Mouse (Mus musculus) gastrocnemius, postnatal 14 days (tissue): ENCODE results near the gene Crybb1. TPM values are rescaled to one million over a fixed set of nuclear protein-coding genes. Genes with fewer than 3 reads are reported as not detected.

Source experiments
- DNase-seq: peaks from one replicate; pipeline ENCODE4 v3.0.0; 2021; ENCODE audit warnings: mixed read lengths
- intact Hi-C: fragments of 180-260 bp; cut with DNase I; formaldehyde crosslinking; loops from one replicate; pipeline ENCODE4 v1.15.1; 2025; ENCODE audit warnings: low total_unique reads
- total RNA-seq, 2 experiments: library from RNA; stranded (reverse); gene quantifications; 2 replicates each; pipeline ENCODE4 v1.2.3; 2021

The Crybb1 gene
- total RNA-seq, 2 experiments from 2014 or later = 1.9 to 2.0 TPM

DNA sequence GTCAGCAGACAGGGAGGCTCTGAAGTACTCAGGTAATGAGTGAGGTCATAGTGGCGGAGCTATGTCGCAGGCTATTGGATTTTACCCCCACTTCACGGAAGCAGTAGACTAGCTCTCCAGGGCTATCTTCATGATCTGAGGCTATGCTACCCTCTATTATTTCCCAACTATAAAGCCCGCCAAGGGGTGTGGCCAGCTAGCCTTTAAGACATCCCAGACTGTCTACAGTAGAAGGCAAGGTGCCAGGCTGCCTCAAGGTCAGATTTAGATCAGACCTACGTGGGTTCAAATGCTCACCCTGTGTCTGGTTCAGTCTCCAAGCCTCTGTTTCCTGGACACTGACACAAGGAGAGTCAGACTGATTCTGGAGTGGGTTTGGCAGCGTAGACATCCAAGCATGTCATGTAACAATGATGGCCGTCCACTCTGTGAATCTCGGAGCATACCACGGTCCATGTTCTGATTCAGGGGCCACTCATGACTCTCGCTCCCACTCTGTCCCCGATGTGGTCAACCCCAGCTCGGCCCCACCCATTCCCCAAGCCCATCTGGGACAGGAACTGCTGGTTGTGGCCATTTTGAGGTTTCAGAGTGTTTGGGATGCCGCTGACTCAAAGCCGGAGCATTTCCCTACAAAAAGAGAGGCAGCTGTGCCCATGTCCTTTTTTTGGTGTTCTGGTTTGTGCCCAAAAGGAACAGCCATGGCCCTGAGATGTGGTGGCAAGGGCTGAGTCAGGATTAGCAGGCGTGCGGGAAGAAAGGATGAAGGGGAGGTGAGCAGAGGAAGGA is 4.4 kb downstream of the Crybb1 start:
- intact Hi-C loops = no loop called here
- DNase-seq = no peak

DNA sequence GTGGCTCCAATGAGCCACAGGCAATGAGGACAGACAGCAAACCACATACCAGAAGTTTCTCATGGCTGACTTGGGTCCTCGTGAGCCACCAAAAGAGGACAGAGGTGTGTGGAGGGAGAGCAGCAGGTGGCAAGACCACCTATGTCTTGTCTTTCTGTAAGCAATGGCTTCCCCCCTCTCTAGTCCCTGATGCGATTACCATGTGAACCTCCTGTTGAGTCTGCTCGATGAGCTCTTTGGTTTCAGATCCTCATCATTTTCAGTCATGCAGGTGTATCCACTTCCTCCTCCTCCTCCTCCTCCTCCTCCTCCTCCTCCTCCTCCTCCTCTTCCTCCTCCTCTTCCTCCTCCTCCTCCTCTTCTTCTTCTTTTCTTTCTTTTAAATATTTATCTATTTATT is 5.2 kb downstream of the Crybb1 start:
- DNase-seq = no peak
- intact Hi-C loops = no loop called here

DNA sequence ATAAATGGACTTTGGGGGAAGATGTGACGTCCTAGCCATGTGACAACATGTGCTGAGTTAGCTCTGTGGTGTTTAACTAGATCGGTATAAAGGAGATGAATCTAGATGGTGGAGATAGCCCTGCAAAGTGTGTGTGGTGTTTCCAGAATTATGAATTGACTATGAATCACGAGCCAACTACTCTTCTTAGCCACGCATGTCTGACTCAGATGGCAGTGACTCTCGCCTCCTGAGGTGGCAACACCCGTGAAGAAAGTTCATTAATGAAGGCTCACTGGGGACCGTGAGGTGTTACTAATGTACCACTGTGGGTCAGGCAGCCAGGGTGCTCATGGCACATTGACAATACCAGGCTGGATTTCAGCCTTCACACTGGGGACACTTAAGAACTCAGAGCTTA is 8.5 kb downstream of the Crybb1 start:
- no peak for DNase-seq
- intact Hi-C loops = no loop called here

DNA sequence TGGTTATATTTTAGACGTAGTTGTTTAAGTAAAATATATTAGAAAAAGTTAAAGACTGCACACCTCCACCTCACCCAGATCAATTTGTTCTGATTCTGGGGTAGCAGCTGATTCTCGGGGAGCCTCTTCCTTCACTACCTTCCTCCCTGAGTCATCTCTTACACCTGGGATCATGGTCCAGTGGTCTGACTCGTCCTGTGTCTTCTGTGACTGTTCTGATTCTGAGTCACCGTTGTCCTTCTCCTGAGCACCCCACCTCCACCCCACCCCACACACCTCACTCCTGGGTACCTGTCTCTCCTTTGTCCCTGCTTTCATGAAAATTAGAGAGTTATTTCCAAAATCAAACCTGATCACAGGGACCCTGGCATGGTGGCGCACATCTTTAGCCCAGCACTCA is 9.5 kb downstream of the Crybb1 start:
- no peak for DNase-seq
- intact Hi-C loops = no loop called here

DNA sequence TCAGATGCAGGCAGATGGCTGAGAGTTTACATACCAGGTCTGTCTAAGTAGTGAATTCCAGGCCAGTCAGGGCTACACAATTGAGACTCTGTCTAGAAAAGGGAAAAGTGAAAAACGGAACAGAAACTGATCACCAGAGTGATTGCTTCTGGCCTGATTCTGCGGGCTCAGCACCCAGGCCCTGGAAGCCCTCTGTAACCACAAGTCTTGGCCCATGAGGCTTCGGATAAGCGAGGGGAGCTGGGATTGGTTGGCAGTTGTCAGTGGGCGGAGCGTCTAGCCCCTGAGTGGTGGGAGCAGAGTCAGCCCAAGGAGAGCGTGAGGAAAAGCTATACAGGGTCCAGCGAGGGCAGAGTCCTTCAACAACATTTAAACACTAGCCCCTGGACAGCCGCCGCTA is 9.9 kb downstream of the Crybb1 start:
- no peak for DNase-seq
- intact Hi-C loops = no loop called here

DNA sequence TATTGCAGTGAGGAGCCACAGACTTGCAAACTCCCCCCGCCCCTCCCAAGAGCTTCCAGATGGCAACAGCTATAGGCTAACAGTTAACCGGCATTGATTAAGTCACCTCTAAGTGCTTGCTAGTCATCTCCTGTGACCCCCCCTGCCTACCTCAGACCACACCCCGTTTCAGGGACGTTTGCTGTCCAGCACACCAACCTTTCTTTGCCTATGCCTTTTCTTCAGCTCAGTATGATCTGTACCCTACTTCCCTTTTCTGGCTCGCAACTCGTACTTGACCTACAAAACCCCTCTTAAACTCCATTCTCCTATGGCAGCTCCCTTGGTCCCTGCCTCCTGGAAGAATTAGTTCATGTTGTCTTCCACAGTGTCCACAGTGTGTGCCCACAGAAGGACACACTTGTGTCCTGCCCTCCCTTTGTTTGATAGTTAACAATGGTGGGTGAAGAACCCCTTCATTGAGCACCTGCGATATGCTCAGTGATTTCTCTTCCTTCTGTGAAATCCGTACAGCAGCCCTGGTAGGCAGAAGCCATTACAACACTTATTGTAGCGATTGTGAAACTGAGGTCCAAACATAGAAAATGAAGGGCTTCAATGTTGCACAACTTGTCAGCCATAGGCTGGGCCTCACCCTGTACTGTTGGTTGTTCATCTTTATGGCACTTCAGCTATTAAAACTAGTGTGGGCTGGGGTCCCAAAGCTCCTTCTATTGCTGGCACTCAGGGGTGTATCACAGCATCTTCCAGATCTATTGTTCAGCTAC is 10.6 kb downstream of the Crybb1 start:
- DNase-seq = no peak
- intact Hi-C loops = no loop called here

DNA sequence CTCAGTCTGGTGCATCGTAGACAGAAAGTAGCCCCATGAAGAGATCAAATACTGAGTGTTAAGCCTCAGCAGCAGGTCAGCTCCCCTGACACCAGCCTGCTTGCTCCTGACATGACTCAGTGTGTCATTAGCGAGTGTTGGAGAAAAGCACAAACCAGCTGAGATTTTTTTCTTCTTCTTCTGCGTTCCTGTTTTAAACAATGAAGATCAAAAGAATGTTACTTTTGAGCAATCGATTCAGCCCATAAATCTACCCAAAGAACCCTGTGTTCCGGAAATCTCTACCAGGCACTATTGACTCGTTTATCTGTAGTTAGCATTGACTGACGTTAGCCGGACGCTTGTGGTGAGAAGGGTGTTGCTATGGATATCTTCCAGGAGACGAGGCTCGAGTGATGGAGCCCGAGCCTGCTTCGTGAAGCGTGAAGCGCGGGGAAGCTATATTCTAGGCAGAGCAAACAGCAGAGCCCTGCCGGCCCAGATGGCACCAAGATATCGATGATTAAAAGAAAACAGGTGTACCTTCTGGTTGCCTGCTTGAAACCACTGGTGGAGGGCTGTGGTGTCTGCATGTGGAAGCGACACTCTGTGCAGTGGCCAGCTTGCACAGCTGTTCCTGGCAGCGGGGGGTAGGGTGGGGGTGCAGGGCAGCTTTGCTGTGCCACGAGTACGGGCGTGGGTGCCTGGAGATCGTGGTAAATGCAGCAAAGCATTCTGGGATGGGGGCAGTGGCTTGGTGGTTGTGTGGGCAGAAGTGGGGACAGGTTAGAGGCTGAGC is 15.3 kb downstream of the Crybb1 start:
- DNase-seq = no peak

DNA sequence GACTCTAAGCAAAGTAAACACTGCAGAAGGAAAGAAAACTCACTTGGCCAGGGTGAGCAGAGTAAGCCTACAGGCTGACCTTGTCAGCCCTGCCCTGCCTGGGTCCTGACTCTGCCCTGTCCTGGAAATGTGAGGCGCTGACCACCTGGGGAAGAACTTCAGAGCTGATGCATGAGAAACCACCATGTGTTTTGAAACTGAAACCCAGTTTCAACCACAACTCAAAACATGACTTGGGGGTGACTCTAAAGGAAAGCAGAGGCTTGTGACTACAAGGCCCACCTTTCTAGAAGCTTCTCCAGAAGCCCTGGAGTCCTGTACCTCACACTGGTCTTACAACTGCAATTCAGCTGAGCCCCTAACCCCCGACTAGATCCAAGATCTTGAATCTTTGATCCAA is 17.3 kb downstream of the Crybb1 start:
- intact Hi-C loops = no loop called here
- DNase-seq = no peak

More for the DNA sequence above, 15.3 kb downstream of the Crybb1 start:
- intact Hi-C loops = no loop called here

DNA sequence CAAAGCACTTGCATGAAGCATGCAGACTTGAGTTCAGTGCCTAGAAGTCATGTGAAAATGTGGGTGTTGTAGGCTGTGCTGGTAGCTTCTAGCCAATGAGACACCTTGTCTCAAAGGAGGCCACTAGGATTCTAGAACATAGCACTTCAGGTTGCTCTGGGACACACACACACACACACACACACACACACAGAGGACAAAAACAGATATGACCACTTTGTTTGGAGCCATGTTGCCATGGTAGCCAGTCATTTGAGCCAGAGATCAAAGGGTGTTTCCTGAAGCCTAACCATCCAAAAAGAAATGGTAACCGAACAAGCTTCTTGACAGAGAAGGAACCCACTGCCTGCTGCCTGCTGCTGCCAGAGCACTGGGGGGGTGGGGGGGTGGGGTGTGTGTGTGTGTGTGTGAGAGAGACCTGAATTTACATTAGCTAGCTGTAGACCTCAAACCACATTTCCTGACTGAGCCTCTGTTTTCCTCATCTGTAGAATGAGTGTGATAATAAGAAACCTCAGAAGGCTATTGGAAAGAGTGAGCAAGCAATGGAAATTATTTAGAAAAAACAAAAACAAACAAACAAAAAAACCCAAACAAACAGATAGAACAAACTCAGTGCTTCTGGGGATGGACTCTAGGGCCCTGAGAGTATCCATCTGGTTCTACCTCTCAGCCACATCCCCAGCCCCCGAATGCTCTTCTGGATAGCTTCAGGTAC is 18.3 kb downstream of the Crybb1 start:
- intact Hi-C loops = no loop called here
- no peak for DNase-seq

DNA sequence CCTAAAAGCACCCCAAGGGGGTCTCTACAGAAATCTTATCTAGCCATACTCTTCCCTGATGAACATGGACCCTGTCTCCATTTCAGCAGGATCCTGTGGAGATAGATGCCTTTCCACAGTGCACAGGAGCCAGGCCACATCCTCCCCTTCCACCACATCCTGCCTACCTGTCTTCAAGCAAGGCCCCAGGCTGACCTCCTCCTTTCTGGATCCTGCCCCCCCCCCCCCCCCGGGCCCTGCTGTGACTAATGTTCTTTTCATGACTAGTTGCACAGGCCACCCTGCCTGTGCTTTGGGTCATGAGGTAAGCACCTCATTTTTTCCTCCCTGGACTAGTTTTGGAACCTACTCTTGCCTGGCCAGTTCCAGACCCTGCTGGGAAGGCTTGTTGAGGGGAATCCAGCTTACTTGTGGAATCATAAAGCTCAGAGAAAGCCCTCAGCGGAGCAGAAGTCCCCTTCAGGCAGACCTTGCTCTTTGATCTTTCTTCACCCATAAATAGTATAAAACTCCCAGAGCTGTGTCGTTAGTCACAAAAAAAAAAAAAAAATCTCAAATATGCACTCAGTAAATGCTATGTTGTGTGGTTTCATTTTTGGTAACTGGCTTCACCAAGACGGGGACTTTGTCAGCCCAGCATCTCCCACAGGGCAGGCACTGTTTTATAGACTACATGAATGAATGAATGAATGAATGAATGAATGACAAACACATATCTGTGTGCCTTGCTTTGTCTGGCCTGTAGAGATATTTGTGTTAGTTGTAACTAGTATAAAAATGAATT is 19.6 kb downstream of the Crybb1 start:
- DNase-seq = no peak
- intact Hi-C loops = no loop called here

DNA sequence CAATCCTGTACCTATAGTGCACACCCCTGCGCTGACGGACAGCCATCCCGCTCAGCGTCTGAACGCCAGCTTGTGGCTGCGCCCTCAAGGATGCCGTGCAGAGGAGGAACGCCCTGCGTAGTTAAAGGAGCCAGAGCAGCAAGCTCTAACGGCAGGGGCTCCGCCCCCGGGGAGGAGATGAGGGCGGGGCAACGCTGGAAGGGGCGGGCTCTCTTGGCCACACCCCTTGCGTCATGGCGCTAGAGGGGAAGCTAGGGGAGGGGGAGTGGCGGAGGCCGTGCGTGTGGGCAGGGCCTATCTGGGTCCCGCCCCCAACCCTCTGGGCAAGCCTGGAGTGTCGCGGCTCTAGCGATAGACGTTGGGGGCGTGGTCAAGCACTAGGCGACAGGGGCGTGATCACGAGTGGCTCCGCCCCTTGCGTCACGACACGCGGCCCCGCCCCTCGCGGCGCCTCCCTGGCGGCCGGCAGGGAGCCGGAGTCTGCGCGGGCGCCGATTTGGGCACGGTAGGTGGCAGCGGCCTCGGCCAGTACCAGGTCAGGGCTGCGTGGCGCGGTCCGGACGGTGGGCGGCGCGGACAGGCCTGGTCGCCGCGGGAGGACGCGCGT is 20.8 kb downstream of the Crybb1 start, which contains the start of gene Tpst2:
Gene Tpst2 (plus strand): TSS at position 425 of the 607 bp plus-strand sequence.
- intact Hi-C loops = no loop called here
- DNase-seq = peak; percentile 99

DNA sequence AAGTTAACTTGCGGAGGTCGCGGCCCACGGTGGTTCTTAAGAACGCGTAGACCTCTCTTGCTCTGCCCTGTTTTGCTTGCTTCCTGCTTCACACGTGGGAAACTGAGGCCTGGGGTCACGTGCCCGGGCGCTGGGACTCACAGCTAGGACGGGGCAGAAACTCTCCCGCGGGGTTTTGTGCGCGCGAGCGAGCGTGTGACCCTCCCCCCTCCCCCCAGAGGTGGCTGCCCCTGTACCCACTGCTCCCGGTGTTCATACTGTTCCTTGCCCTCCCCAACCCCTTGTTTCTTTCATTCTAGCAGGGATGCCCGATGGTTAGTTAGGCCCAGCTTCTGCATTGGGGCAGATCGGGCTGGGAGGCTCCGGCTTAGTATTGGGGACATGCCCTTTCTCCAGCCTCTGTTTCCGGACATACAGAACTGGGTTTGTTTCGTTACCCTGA is 21.3 kb downstream of the Crybb1 start:
- intact Hi-C loops = no loop called here
- no peak for DNase-seq

DNA sequence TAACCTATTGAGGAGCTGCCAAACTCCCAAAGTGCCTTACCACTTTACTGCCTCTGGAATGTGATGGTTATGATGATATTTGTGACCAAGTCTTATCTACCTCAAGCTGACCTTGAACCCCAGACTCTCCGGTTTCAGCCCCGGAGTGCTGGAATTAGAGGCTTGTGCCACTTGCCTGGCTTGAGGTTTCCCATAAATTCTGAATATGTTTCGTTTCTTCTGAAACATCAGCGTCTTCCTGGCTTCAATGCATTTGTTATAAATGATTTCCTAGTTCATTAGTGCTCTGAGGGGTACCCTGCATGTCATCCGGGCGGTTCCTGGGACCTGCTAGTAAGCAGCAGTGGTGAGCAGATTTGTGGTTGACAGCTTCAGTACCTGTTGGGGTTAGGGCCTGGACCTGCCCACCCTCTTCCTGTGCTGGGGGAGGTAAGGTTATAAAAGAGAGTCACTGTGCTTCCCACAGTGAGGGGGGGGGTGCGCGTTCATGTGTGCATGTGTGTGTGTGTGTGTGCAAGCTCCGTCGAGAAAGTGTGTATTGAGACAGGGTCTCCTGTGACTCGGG is 22.4 kb downstream of the Crybb1 start:
- DNase-seq = no peak

DNA sequence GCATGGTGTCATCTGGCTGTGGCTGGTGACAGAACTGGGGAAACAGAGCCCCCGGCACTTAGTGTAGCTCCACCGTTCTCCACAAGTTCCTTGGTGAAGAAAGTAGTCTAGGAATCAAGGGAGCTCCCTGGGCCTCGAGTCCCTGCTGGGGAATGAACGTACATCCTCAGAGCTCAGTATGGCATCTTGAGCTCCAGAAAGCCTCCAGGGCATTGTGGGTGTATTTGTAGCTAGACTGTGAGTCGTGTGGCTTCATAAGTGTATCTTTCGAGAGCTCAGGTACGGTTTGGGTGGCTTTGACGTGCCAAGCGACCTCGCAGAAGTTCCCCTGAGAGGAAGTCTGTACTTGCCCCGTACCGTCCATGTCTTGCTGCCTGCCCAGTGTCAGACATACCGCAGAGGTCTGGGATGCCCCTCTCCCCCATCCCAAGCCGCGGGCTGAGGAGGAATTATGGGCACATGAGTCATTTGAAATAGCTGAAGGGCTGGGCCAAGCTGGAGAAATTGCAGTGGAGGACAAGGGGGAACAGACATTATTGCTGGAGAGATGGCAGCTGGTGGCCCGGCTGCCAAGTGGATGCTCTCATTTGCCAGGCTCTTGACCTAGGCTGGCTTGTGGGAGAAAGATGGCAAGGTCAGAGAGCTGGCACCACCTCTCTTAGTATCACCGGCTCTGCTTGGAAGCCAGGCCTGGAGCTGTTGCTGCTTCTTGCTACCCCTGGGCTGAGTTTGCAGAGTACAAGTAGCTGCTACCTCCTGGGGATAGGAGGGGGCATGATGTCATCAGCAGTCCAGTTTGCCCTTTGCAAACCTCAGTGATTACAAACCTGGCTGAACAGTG is 23.8 kb downstream of the Crybb1 start:
- intact Hi-C loops = no loop called here
- peak; percentile 57 for DNase-seq

More for the DNA sequence above, 22.4 kb downstream of the Crybb1 start:
- intact Hi-C loops = no loop called here

DNA sequence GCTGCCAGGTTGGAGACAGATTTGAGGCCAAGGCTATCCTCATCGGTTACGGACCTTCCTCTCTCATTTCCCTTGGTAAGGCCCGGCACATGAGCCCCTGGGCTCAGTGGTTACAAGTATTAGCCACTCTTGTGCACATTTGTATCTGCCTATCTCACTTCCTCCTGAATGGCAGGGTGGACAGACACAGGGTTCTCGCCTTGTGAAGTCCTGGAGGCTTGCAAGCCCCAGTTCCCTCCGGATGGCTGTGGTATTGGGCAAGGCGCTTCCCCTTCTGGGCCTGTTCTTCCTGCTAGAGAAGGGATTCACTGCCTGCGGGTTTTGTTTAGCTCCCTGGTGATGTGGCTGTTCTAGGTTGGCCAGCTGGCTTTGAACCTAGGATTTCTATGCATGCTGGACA is 24.5 kb downstream of the Crybb1 start:
- DNase-seq = no peak
- intact Hi-C loops = no loop called here

DNA sequence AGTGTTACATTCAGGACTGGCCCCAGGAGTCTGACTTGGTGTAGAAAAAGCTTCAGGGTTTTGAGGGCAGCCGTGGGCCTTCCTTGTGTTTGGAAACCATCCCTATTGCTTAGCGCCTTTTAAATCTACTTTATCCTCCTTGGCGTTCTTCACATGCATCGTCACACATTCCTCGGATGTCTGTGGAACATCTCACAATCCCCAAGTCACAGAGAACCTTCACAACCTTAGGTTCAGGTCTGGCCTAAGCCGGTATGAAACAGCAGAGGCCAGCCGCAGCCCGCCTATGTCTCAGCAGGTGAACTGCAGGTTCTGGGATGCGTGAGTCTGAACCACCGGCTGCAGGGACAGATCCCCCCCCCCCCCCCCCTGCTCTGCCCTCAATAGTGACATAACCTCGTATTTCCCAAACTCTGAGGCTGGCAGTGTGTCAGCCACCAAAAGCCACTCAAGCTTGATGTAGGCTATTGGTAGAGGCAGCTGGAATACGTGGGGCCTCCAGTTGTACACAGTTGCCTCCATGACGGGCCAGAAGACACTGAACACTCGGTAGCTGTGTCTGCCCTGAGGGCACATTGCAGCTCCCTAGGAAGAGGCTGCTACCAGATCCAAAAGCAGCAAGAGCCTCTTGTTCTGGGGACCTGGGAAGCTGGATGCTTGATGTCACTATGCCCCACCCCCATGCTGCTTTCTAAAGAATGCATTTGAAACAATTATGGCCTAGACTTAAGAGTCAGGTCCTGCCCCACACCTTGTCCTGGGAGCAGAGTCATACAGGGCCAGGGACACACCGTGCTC is 25.4 kb downstream of the Crybb1 start:
- intact Hi-C loops = no loop called here
- DNase-seq = no peak
